Mouse (Mus musculus) erythroblast, embryonic 14.5 days (primary cell): ENCODE results near the gene Sema4a. TPM values are rescaled to one million over a fixed set of nuclear protein-coding genes. Genes with fewer than 3 reads are reported as not detected.

Experiments used
- H3K27me3 ChIP-seq: 2 replicates; pipeline ENCODE4 v1.6.1; 2012; ENCODE audit warnings: inconsistent platforms; ENCODE audit not compliant: control insufficient read depth
- H3K36me3 ChIP-seq: 2 replicates; pipeline ENCODE4 v1.6.1; 2012; ENCODE audit warnings: mild to moderate bottlenecking, inconsistent platforms; ENCODE audit not compliant: control insufficient read depth
- H3K4me1 ChIP-seq: 2 replicates; pipeline ENCODE4 v1.6.1; 2012; ENCODE audit warnings: inconsistent platforms; ENCODE audit not compliant: control insufficient read depth
- H3K4me3 ChIP-seq: replicated peaks from 2 replicates; pipeline ENCODE3; 2012; ENCODE audit warnings: moderate library complexity, mild to moderate bottlenecking, inconsistent platforms
- H3K9me3 ChIP-seq: 2 replicates; pipeline ENCODE4 v1.6.1; 2012; ENCODE audit warnings: low read length, inconsistent platforms, mixed read lengths; ENCODE audit not compliant: control insufficient read depth
- GATA1 ChIP-seq: IDR thresholded peaks from 2 replicates; pipeline ENCODE4 v1.6.1; 2012; ENCODE audit warnings: low read length, inconsistent platforms, mixed read lengths
- TAL1 ChIP-seq: IDR thresholded peaks from 3 replicates; pipeline ENCODE4 v1.6.1; 2012; ENCODE audit warnings: low read length, inconsistent platforms, mixed read lengths
- polyA plus RNA-seq: library from polyadenylated mRNA; stranded (reverse); fragments of >175 nt; gene quantifications from 2 replicates; pipeline ENCODE4 v1.2.3, GENCODE M21; 2012

Gene Sema4a
- polyA plus RNA-seq, 1 experiment = 0.11 TPM

- H3K27me3 ChIP-seq = peaks cover 6% of the 10 kb centered on the region
- TF ChIP-seq TAL1 = no peak
- TF ChIP-seq GATA1 = no peak
- peaks cover 46% of the 10 kb centered on the region for H3K36me3 ChIP-seq
- no peaks in the 10 kb centered on the region for H3K9me3 ChIP-seq
- peaks cover 18% of the 10 kb centered on the region for H3K4me1 ChIP-seq
- no peak overlapping the region for H3K4me3 ChIP-seq
These were observed 18.8 kb upstream of the Sema4a start for GRCm38 (mm10) chr3:88479828-88480227.

DNA sequence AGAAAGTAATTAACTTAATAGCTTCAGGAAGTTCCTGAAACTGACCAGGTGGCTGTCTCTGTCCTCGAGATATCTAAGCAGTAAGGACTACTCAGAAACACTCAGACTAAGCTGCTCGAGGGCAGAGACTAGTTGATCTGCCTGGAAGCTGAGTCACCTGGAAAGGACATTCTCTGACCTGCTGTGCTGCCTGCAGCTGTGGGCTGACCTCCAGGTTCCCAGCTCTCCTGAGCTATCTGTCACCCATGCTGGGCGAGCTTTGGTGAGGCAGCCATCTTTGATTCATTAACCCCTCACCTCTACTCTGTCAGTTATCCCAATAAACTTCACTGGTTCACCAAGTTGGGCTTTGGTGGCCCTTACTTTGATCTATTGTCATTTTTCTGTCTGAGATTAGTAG lies 18.2 kb upstream of the Sema4a start:
- Histone ChIP-seq H3K4me1 (peaks cover 14% of the 10 kb centered on the region), H3K4me3 (no peak overlapping the region), H3K27me3 (peaks cover 11% of the 10 kb centered on the region), H3K36me3 (peaks cover 39% of the 10 kb centered on the region), H3K9me3 (no peaks in the 10 kb centered on the region)
- TF ChIP-seq TAL1 (no peak), GATA1 (no peak)

DNA sequence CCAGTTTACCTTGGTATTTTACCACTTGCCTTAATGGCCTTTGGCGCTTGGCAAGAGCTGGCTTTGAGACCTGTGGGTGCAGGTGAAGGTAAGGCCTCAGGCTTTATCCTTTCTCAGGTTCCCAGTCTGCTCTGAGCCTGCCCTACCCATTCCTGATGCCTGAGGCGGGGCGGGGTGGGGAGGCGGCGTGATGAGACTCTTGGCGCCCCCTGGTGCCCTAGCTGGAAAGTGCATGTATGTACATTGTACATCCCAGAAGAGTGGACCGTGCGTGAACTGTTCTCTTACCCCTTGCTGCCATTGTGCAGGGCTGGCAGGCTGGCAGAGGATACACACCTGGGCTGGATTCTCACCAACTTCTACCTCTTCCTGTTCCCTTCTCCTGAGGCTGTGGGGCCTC lies 16.8 kb upstream of the Sema4a start:
- peaks cover 25% of the 10 kb centered on the region for H3K36me3 ChIP-seq
- no peak overlapping the region for H3K4me3 ChIP-seq
- H3K4me1 ChIP-seq = peaks cover 8% of the 10 kb centered on the region
- peaks cover 16% of the 10 kb centered on the region for H3K27me3 ChIP-seq
- TF ChIP-seq TAL1 (no peak), GATA1 (no peak)
- no peaks in the 10 kb centered on the region for H3K9me3 ChIP-seq

DNA sequence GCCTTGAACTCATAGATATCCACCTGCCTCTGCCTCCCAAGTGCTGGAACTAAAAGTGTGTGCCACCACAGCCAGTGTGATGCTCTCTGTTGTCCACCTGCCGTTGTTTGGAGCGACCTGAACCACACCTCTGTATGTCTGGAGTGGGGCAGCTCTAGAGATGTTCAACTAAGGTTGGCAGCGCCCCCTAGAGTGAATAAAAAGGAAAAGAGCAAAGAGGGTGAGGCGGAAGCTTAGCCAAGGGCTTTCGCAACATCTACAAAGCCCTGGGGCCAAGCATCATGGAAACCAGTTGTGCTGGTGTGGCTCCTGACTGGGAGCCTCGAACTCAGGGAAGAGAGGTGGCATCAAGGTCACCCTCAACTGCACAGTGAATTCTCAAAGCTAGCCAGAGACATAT lies 15.4 kb upstream of the Sema4a start:
- Histone ChIP-seq H3K4me3 (no peak overlapping the region), H3K4me1 (peaks cover 8% of the 10 kb centered on the region), H3K36me3 (peaks cover 11% of the 10 kb centered on the region), H3K9me3 (no peaks in the 10 kb centered on the region), H3K27me3 (peaks cover 14% of the 10 kb centered on the region)
- TF ChIP-seq GATA1 (no peak), TAL1 (no peak)

- Histone ChIP-seq H3K36me3 (no peaks in the 10 kb centered on the region), H3K4me3 (no peak overlapping the region), H3K27me3 (peaks cover 15% of the 10 kb centered on the region), H3K4me1 (peaks cover 8% of the 10 kb centered on the region), H3K9me3 (no peaks in the 10 kb centered on the region)
- TF ChIP-seq TAL1 = no peak
- TF ChIP-seq GATA1 = no peak
These were observed 12.6 kb upstream of the Sema4a start for GRCm38 (mm10) chr3:88473571-88473970.

GRCm38 (mm10) chr3:88473020-88473419 lies 12.0 kb upstream of the Sema4a start:
- H3K27me3 ChIP-seq = peaks cover 20% of the 10 kb centered on the region
- H3K36me3 ChIP-seq = no peaks in the 10 kb centered on the region
- H3K4me3 ChIP-seq = no peak overlapping the region
- no peaks in the 10 kb centered on the region for H3K9me3 ChIP-seq
- peaks cover 8% of the 10 kb centered on the region for H3K4me1 ChIP-seq
- TF ChIP-seq TAL1 = no peak
- TF ChIP-seq GATA1 = no peak

GRCm38 (mm10) chr3:88470943-88471479 lies 10.0 kb upstream of the Sema4a start:
- Histone ChIP-seq H3K9me3 (no peaks in the 10 kb centered on the region), H3K4me1 (peaks cover 4% of the 10 kb centered on the region), H3K4me3 (no peak overlapping the region), H3K36me3 (no peaks in the 10 kb centered on the region), H3K27me3 (peaks cover 23% of the 10 kb centered on the region)
- TF ChIP-seq TAL1 = no peak
- TF ChIP-seq GATA1 = no peak

GRCm38 (mm10) chr3:88469466-88469865 lies 8.5 kb upstream of the Sema4a start:
- peaks cover 4% of the 10 kb centered on the region for H3K4me1 ChIP-seq
- H3K9me3 ChIP-seq = no peaks in the 10 kb centered on the region
- no peak for TF ChIP-seq TAL1
- no peak for TF ChIP-seq GATA1
- H3K27me3 ChIP-seq = peaks cover 24% of the 10 kb centered on the region
- no peaks in the 10 kb centered on the region for H3K36me3 ChIP-seq
- H3K4me3 ChIP-seq = no peak overlapping the region

DNA sequence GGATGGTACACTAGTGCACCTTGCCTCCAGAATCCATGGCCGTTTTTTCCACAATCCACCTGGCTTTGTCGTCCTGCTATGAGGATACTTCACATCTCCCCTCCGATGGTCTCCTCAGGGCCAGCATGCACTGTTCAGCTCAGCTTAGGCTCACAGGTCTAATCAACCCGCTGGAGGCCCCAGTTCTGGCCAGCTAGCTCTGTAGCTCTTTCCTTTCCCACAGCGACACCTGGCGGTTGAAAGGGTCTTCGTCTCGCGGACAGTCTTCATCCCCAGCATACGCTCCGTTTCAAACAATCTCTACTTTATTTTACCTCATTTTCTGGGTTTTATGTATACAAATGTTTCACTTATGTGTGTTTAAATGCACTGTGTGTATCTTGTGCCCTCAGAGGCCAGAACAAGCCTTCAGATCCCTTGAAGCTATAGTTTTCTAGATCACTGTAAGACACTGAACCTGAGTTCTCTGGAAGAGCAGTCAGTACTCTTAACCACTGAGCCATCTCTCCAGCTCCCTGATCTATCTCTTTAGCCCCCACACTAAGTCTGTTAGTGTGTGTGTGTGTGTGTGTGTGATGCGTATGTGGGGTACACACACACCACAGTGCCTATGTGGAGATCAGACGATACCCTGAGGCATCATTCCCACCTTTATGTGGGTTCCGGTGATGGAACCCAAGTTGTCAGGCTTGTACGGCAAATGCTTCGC lies 6.3 kb upstream of the Sema4a start:
- Histone ChIP-seq H3K4me1 (peaks cover 4% of the 10 kb centered on the region), H3K9me3 (no peaks in the 10 kb centered on the region), H3K4me3 (no peak overlapping the region), H3K36me3 (no peaks in the 10 kb centered on the region), H3K27me3 (peaks cover 23% of the 10 kb centered on the region)
- TF ChIP-seq GATA1 = no peak
- TF ChIP-seq TAL1 = no peak
